Mouse (Mus musculus) ES-E14 (cell line): ENCODE data around the gene Sh2d4b.

Experiments
- MAFK ChIP-seq: IDR thresholded peaks from 2 replicates; pipeline ENCODE4 v1.6.1; 2014; ENCODE audit warnings: mild to moderate bottlenecking, low read depth, low read length, inconsistent platforms; ENCODE audit not compliant: insufficient read depth
- ZC3H11A ChIP-seq: IDR thresholded peaks from 2 replicates; pipeline ENCODE4 v1.6.1; 2012; ENCODE audit warnings: low read depth, mild to moderate bottlenecking, inconsistent platforms, low read length, borderline replicate concordance

- TF ChIP-seq MAFK (no peak), ZC3H11A (no peak)
Measured at GRCm38 (mm10) chr14:40818051-40818450, 75.0 kb downstream of the Sh2d4b start.
